Mouse (Mus musculus): ENCODE measurements at regions not wholly inside any gene's neighbourhood (a gene's known extent, or its start where the extent isn't known, plus 50 kb on each side); places are given as distances from the start of the nearest gene placed in this dataset.
"Not testable (repeated sequence)": the region's sequence is repeated elsewhere in the genome, so short reads cannot be mapped to it uniquely, and the experiment has no call there.

DNA sequence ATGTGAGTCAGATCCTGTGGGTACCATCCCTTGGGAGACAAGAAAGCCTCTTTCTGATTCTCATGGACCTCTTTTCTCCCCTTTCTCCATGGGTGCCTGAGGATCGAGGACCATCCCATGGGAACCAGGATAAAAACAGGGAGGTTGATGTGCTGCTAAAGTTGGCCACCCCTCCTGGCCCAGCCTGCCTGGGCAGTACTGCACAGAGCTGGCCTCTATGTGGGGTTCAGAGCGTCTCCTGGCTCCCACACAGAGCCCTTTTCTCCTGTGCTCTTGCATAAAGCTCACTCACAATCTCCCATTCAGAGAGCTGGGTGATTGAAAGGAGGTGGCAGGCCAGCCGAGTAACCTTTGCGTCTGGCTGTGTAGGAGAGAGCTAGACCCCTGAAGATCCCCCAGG, 122.1 kb downstream of the Zfp36l1 start:
- DNase-seq (ENCODE audit: low spot score in 2 of 2), result no peak

DNA sequence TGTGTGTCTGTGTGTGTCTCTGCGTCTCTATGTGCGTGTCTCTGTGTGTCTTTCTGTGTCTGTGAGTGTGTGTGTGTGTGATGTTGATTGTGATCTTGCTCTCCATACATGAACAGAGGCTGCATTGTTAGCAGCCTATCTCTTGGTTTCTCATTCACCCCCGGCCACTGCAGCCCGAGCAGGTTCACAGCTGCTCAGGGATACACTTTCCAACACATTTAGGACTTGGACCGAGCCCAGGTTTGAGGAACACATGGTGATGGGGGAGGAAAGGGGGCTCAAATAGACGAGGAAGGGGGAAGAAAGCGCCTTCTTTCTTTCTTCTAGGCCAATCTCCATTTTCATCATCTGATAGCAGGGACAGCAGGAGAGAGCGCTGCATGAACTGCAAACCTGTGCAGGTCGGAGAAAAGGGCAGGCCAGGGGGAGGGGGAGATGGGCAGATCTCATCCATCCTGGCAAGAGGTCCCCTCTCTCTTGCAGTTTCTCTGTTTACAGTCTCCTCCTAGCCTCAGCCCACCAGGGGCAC, 123.2 kb downstream of the Zfp36l1 start:
- DNase-seq (ENCODE audit: low spot score in 2 of 2), result no peak

DNA sequence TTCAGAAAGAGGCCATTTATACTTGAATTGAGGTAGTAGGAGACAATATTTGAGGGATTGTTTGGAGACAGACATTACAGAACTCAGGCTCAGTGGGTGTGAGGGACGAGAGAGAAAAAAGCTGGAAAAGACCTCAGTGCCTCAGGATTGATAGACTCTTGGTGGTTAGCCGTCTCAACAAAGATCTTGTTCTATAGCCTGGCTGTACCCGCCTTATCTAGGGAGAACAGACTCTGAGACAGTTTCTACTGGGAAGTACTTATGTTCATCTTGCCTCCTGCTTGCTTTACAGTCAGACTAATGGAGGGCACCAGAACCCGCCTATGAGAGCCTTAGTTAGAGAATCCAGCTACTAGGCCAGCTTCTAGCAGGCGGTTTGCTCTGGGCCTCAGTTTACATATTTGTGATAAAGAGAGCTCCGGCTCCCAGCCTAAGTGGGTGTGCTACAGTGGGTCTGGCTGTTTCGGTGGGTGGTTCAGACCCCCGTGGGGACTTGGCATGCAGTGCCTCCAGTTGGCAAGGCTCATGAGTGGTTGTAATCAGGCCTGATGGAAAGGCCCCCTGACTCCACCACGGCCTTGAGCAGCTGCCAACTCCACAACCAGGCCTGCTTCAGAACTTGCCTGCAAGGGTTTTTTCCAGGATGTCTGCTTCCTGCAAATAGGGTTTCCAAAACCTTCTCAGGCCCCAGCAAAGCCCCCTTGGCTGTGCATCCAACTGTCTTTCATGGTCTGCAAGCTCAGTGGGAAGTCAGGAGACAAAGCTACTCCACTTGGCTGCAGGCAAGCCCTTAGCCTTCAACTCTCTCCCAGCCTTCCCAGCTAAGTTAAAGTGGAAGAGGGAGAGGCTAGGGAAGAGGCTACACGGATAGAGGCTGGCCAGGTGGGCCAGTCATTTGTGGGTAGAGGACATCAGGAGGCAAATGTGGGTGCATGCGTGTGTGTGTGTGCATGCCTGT, 124.1 kb downstream of the Zfp36l1 start:
- DNase-seq (ENCODE audit: low spot score in 2 of 2), result no peak

DNA sequence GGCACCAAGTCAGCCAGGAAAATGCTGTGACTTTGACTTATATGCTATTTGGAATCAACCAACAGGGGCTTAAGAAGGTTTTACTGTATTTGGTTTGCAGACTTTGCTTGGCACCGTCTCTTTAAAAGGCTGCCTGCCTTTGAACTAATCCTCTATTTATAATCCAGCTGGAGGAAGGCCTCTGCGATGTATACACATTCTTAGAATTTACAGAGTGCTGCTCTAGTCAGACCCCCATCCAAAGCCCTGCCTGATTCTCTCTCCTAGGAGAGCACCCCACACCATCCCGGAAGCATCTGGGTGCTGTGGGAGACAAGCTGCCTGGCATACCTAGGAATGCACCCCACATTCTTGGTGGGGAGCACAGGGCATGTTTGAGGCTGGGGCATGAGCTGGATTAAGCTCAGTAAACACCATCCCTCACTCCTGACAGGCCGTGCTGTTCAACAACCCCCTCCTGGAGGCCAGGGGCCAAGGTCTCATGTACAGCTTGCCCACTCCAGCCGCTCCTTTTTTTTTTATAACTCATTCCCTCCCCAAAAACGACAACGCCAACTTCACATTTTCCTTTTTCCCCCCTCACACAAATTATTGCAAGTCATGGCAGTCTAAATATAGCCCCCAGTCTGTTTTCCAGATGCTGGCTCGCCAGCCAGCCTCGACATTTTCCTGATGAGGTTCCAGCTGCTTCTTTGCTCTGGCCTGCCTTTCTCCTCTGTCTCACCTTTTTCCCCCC, 126.4 kb downstream of the Zfp36l1 start:
- DNase-seq (ENCODE audit: low spot score in 2 of 2), result no peak

DNA sequence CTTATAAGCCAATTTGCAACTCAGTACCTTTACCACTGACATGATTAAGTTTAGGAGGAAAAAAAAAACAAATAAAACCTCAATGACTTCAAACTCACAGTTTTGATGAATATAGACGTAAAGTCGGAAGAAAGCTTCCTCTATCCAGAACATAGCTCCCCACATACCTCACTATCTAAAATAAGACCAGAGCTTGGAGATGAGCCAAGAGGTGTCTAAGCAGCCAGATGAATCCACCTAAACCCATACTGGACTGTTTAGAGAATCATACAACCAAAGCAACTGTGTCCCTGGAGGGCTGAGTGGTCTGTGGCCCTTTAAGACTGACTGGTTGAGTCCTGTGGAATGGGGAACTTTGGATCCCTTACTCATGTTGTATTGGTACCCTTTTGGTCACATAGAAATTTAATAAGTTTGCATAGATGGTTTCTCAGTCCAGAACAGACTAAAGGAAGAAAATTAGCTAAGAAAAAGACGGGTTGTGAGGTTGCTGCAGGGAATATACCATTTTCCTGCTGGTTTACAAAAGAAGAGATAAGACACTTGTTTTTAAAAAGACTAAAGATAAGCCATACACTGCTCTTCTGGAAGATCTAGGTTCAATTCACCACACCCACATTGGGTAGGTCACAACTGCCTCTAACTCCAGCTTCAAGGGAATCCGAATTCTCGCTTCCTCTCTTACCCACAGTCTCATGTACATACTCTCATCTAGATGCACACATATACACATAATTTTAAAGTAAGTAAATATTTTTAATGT, 127.6 kb downstream of the Zfp36l1 start:
- DNase-seq (ENCODE audit: low spot score in 2 of 2), result no peak

DNA sequence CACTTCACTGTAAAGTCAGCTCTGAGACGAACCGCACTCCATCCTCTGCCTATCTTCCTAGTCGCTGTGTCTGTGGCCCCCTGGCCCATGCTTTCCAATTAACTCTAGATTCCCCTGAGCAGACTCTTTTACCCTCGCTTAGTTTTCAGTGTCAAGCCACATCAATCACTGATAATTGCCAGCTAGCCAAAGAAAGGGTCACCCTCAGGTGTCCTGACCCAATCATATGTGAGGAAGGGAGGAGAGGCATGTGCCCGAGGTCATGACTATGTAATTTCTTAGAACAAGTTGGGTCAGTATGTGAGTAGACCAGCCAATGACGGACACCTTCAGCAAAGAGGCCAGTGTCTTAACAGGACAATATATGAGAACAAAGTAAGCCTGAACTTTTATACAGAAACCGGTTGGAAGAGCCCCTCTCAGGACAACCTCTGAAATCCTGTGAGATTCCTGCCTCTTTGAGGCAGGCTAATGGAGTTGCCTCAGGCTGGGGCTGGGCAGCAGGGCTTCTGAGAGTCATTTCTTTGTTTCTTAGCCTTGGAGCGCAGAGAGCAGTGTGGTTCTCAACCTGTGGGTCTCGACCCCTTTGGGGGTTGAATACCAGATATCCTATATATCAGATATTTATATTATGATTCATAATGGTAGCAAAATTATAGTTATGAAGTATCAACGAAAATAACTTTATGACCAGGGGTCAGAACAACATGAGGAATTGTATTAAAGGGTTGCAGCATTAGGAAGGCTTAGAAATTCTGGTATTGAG, 128.6 kb downstream of the Zfp36l1 start:
- DNase-seq (ENCODE audit: low spot score in 2 of 2), result no peak

DNA sequence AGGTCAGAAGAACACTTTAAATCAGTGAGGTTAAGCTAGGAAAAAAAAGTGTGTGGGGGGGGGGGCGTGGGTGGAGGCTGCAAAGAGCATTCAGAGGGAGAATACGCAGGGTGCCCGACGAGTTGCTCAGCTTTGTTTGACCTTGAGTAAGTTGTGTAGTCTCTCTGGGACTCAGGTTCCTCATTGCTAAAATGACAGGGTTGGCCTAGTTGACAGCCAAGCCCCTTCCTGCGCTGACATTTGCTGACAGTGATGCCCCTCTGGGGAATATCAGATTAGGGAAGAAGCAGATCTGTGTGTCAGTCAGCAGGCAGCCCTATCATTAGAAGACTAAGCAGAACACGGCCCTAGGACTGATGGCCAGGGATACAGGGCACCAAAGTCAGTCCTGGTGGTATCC, 129.6 kb downstream of the Zfp36l1 start:
- DNase-seq (ENCODE audit: low spot score in 2 of 2), result no peak

DNA sequence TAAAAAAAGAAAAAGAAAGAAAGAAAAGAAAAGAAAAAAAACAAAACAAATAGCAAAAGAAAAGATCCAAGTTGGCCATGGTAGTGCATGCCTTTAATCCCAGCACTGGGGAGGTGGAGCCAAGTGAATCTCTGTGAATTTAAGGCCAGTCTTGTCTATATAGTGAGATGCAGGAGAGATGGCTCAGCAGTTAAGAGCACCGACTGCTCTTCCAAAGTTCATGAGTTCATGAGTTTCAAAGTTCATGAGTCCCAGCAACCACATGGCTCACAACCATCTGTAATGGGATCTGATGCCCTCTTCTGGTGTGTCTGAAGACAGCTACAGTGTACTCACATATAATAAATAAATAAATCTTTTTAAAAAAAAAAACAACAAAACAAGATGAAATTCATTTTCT, 130.3 kb downstream of the Zfp36l1 start:
- not testable (repeated sequence) for DNase-seq (ENCODE audit: low spot score in 2 of 2)

- DNase-seq (ENCODE audit: low spot score in 2 of 2), result no peak
Measured at GRCm38 (mm10) chr12:79980711-79981110, 132.1 kb downstream of the Zfp36l1 start.

DNA sequence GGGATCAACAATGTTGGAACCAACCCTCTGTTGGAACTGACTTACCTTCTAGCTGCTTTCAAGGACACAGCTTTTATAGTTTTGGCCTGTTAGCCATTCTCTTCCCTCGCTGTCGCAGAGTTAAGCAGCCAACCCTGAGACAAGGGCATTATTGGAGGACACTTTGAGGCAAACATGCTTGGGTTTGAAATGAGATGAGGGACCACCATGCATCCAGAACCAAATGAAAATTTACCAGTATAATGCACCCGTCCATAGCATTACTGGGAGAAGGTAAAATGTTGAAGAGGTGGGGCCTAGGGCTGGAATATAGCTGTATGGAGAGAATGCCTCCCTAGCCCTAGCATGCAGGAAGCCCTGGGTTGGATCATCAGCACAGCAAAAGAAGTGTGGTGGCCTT, 135.7 kb downstream of the Zfp36l1 start:
- DNase-seq (ENCODE audit: low spot score in 2 of 2), result no peak

DNA sequence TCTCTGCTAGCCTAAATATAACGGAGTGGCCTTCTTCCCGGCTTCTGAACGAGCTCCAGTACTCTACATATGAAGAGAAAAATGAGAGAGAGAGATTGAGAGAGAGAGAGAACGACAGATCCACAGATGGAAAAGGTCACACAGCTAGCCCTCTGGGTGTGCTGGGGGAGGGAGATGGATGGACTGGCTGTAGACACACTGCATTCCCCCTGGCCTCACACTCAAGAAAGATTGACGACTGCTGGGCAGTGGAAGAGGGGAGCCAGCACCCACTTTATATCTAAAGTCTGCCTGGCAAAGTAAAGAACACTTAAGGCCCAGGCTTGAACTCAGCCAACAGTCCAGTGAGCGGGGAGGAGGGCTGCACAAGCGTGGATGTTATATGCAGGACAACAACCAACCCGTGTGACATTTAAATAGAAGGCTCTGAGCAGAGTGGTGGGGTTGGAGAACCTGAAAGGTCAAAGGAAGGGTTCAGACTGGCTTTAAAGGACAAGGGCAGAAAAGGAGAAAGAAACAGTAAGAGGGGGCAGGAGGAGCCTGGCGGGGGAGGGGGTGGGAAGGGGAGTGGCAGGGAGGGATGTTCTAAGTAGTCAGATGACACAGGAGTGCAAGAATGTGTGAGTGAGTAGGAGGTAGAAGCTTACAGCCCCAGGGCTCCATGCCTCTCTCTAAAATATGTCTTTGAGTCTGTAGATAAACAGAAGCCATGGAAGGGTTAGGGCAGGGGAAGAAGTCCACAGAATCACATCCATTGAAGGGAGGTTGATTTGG, 137.2 kb downstream of the Zfp36l1 start:
- no peak for DNase-seq (ENCODE audit: low spot score in 2 of 2)

GRCm38 (mm10) chr12:79975050-79975449, 137.8 kb downstream of the Zfp36l1 start:
- no peak for DNase-seq (ENCODE audit: low spot score in 2 of 2)

GRCm38 (mm10) chr12:79974530-79974929, 138.3 kb downstream of the Zfp36l1 start:
- no peak for DNase-seq (ENCODE audit: low spot score in 2 of 2)

DNA sequence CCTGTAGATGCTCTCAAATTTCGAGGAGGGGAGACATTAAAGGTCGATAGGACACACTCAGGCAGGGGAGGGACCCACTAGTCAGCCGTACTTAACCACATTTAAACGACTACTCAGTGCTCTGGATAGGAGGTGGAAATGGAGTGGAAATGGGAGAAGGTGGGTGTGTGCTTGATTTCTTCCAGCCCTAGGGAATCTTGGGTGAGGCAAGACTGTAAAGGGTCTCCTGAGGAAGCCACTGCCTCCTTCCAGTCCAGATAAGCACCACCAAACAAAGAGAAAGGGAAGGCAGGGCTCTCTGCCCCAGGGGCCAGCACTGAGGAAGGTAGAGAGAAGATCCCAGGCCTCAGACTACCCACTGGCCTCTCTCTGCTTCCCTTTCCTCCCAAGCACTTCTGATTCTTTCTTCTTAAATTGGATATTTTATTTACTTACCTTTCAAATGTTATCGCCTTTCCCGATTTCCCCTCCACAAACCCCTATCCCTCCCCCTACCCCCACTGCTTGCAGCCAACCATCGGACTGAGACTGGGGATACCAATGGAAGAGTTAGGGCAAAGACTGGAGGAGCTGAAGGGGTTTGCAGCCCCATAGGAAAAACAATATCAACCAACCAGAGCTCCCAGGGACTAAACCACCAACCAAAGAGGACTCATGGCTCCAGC, 139.1 kb downstream of the Zfp36l1 start:
- DNase-seq (ENCODE audit: low spot score in 2 of 2), result no peak

DNA sequence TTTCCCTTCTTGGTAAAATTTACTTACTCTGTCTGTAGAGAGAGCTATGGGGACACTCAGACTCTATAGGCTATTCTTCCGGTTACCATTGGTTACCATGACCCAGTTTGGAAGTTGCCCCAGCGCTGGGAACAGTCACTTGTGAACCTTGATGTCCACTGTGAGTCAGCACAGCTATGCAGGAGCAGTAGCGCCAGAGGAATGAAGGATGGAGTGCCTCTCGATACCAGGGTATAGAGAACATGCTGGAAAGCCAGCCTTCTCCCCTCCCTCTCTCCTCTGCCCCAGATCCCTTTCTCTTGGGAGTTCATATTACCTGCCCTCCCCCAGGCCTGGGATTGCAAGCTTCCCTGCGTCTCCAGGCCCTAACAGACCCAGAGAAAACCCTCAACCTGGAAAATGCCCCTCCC, 141.8 kb downstream of the Zfp36l1 start:
- no peak for DNase-seq (ENCODE audit: low spot score in 2 of 2)

DNA sequence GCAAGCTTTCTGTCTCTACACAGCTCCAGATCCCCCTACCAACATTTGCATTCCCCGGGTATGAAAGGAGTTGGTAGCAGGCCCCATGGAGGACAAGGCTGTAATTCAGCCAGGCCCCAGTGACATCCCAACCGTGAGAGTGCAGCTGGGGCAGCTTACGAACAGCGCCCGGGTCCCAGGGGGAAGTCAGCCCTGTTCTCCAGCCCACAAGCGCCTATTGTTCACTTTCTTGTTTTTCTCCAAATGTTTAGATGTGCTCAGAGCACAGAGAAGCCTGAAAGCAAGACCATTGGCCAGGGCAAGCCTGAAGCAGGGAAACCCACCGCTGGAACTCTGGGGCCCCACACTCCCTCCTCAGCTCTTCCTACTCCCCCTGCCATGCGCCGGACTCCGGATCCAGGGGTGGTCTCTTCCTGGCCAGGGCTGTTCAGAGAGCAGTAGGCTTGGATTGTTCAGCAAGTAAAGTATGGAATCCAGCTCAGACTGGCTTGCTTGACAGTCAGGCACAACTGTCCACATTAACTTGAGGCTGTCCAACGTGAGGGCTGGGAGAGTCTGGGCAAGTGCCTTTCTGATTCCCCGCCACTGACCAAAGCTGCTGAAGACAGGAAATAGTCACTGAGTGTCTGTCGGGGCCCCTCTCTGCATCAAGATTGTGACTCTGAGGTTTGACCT, 142.4 kb downstream of the Zfp36l1 start:
- no peak for DNase-seq (ENCODE audit: low spot score in 2 of 2)

DNA sequence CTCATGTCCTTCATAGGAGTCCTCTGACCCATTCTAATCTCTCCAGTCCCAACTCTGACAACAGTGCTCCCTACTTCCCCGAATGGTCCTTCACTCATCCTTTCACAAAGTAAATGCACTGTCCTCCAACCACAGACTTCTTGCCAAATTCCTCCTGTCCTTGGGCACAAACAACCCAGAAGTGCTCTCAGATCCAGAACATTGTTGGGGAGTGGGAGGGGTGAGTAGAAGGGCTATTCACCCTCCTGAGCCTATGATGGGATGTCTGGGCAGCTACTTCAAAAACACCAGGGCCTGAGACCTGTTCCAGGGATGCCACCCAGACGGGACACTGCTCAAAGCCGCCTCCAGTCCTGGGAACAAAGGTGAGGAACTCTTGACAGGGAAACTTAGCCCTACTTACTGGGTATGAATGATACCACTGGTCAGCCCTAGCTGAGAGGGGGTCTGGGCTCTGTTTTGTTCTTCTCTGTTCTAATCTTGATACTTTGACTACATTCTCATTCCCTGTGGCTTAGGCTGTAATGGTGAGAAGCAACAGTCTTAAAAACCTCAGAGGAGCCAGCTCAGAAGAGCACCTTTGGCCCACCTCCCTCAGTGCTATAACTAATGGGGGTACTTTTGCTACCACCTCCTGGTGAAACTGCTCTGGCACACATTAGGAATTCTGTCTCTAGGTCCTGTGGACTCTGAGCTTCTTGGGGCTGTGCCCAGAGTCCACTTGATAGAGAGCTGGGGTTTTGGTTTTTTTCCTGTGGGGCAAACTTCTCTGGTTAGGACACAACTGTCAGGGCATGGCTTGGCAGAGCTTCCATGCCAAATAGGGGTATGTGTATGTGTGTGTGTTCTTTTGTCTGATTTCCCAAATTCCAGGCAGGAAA, 143.2 kb downstream of the Zfp36l1 start:
- DNase-seq (ENCODE audit: low spot score in 2 of 2), result no peak

GRCm38 (mm10) chr12:79968676-79969075, 144.1 kb downstream of the Zfp36l1 start:
- DNase-seq (ENCODE audit: low spot score in 2 of 2), result no peak

All from urinary bladder, adult 18-20 months (tissue).